Mouse (Mus musculus): ENCODE results near the gene Epm2aip1. TPM values are rescaled to one million over a fixed set of nuclear protein-coding genes. Genes with fewer than 3 reads are reported as not detected.
A peak's percentile ranks its signal among the peaks of the same experiment; 100 is the strongest.

The Epm2aip1 gene
- total RNA-seq (2021), result 10 to 100 TPM; 27.6 to 28.1 TPM
- long read RNA-seq, experiment 1, full-length matches to known transcripts, result 9 of 9 reads
- long read RNA-seq, experiment 1, partial matches to known transcripts, result 0 of 9 reads
- long read RNA-seq, experiment 1, other reads (novel, unspliced or antisense), result 0 of 9 reads
- long read RNA-seq, experiment 2, full-length matches to known transcripts, result 8 of 8 reads
- long read RNA-seq, experiment 2, partial matches to known transcripts, result 0 of 8 reads
- long read RNA-seq, experiment 2, other reads (novel, unspliced or antisense), result 0 of 8 reads

DNA sequence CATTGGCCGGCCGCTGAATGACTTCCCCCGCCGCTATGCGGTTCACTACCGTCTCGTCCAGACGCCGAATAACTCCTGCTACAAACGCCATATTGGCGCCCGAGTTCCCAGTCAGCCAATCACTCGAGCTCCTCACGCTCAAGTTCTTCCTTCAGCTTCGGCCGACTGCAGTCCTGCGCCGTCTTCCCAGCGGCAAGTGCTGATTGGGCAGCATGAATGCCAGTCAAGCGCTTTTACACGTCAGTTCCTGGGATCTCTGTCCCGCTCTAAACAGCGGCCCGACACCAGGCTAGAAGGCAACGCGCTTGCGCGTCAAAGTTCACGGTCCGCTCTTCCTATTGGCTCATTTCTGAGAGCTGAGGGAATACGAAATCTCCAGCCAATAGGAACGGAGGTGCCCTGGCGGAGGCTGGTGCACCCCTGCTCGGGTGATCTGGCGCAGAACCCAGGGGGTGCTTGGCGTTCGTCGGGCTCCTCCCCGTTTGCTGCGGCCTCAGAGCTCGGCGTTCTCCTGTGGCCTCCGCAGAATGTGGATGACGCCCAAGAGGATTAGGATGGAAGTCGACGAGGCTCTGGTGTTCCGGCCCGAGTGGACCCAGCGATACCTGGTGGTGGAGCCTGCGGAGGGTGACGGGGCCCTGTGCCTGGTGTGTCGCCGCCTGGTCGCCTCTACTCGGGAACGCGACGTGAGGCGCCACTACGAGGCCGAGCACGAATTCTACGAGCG lies at the start of gene Epm2aip1, which contains the start of gene Mlh1:
Gene Epm2aip1 (plus strand): TSS at position 496 of the 727 bp plus-strand sequence.
Gene Mlh1 (minus strand): TSS at position 358 of the 727 bp plus-strand sequence.
- DNase-seq, result peak; percentile 99
- intact Hi-C loops (cut with DNase I), result loop anchor here (10.0 kb wide), 1 partner anchor 967 kb away; the partner anchor contains the start of gene Elp6

DNA sequence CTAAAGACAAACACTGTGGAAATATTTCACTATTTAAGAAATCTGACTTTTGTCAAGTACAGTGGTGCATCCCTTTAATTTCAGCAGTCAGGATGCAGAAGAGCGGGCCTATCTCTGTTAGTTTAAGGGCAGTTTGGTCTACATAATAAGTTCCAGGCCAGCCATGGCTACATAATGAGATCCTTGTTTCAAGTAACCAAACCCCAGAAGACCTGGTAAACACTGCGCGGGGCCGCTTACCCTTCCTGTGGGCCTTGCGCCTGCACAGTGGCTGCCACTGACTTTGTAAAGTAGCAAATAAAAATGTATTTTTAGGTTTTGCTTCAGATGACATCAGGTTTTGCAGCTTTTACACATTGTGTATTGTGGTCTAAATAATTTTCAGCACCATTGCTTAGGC lies 48.3 kb upstream of the Epm2aip1 start:
- intact Hi-C loops (cut with DNase I), result no loop called here

DNA sequence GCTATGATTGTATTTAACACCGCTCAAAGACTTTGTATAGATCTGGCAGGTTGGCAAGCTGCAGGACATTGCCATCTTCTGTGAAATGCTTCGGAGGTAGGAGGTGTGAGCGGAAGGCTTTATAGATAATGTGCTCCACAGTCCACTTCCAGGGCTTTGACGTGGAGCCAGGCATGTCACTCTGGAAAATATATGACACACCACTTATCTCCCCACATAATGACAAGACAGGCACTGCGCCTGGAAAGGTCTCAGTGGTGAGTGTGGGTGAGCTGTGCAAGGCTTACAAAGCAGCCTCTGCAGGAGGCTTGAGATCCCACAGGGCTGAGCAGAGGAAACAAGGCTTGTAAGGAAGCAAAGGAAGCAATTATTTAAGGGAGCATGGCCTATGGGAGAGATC lies 43.3 kb upstream of the Epm2aip1 start:
- peak; percentile 11 to 21 for DNase-seq
- intact Hi-C loops (cut with DNase I), result no loop called here

More for the DNA sequence above, 48.3 kb upstream of the Epm2aip1 start:
- no peak for DNase-seq

DNA sequence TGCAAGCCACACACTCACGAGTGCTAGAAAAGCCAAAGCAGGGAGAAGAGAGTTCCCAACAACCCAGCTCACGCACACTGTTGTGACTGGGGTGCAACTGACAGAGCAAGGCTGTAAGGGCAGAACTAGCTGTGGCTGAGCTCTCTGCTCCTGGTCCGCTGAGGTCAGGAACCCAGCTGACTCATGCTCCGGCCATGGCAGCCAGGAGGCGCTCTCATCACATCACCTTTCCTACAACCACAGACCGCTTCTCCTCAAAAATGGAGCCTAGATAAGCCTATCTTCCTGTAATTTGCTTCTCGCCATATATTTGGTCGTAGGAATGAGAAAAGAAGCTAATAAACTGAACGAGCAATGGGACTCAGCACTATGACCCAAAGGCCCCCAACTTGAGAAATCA lies 37.0 kb upstream of the Epm2aip1 start:
- intact Hi-C loops (cut with DNase I), result loop anchor here (5.0 kb wide), 1 partner anchor 142 kb away; no protein-coding TSS in a partner anchor
- DNase-seq, result no peak

DNA sequence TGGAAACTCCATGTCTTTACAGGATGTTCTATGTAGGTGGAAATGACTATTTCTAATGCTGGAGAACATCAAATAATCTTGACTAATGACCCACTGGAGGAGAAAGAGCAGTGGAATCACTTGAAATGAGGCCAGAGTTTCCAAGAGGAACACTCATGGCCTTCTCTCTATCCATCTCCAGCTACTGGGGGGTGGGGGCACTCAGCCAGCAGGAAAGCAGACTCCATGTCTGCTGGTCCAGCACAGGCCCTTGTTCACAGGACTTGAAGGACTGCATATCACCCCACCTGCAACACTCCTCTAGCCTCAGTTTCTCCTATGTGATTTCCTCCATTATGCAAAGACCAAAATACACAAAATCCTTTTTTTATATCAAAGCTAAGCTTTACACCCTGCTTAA lies 34.0 kb upstream of the Epm2aip1 start:
- intact Hi-C loops (cut with DNase I), result loop anchor here (5.0 kb wide), 1 partner anchor 145 kb away; no protein-coding TSS in a partner anchor
- DNase-seq, result no peak

DNA sequence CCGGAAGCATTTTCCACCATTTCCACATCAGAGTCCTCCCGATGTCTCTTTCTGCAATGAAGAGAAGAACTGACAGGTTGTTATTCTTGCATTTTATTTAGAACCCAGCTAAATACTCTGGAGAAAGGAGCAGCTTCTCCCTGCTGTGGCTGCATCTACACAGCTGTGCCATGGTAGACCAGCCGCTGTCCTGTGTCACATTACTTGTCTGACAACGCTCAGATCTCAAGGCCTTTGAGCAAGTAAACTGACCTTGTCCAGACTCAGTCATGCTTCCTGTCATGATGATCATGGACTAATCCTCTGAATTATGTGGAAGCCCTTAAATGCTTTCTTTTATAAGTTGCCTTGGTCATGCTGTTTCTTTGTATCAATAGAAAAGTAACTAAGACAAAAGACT lies 31.9 kb upstream of the Epm2aip1 start:
- intact Hi-C loops (cut with DNase I), result loop anchor here (5.0 kb wide), 1 partner anchor 148 kb away; no protein-coding TSS in a partner anchor

DNA sequence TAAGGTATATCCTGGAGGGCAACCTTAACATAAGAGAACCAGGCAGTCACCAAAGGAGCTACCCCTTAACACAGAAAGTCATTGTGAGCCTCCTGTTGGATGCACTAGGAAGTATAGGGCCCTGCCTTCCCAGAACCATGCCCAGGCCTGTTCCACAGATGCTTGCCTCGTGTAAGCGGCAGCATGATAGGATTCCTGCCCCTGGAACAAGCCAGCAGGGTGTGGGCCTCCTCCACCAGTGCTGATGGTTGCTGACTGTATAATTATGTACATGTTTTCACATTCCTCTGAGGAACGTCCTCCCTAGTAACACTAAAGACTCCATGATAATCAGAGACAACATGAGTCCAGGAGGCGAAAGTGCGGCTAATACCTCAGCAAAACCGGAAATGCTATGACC lies 28.3 kb upstream of the Epm2aip1 start:
- no peak for DNase-seq
- intact Hi-C loops (cut with DNase I), result no loop called here

More for the DNA sequence above, 31.9 kb upstream of the Epm2aip1 start:
- DNase-seq, result no peak

DNA sequence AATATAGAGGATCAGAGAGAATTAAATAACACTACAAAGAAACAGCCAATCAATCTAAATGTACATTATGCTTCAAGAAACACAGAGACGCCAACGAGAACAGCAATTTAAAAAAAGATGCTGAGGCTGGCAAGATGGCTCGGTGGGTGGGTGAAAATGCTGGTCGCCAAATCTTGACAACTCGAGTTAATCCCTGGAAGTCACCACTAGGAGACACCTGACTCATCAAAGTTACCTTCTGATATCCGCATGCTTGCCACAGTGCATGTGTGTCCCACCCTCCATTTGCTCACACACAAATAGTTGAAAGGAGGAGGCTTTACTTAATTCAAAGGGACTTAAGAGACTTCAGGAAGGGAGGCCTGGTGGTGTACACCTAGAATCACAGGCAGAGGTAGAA lies 26.2 kb upstream of the Epm2aip1 start:
- intact Hi-C loops (cut with DNase I), result loop anchor here (5.0 kb wide), 1 partner anchor 248 kb away; no protein-coding TSS in a partner anchor
- DNase-seq, result no peak

DNA sequence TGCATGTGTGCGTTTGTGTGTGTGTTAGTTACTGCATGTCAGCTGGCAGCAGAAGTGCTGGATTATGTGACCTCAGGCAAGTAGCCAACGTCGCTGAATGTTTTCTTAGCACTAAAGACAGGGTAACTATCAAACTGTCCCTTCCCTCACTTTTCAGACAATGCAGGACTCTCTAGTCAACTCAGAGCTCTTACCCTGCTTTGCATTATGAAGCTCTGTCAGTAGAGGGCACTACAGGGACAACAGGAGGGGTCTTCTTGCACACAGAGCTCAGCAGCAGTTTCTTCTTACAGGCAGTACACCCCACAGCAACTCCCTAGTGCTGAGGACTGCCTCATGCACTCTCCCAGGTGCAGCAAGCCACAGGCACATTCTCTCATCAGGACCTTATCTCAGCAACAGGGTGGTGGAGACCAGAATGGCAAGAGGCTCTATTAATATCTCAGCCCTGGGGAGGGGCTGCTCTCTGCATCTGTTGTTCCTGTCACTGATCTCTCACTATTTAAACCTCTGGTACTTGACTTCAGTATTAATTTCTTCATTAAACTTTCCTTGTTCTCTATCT lies 24.0 kb upstream of the Epm2aip1 start:
- peak in 1 of 2 experiments; percentile 42 for DNase-seq
- intact Hi-C loops (cut with DNase I), result loop anchor here (5.0 kb wide), 1 partner anchor 250 kb away; no protein-coding TSS in a partner anchor

DNA sequence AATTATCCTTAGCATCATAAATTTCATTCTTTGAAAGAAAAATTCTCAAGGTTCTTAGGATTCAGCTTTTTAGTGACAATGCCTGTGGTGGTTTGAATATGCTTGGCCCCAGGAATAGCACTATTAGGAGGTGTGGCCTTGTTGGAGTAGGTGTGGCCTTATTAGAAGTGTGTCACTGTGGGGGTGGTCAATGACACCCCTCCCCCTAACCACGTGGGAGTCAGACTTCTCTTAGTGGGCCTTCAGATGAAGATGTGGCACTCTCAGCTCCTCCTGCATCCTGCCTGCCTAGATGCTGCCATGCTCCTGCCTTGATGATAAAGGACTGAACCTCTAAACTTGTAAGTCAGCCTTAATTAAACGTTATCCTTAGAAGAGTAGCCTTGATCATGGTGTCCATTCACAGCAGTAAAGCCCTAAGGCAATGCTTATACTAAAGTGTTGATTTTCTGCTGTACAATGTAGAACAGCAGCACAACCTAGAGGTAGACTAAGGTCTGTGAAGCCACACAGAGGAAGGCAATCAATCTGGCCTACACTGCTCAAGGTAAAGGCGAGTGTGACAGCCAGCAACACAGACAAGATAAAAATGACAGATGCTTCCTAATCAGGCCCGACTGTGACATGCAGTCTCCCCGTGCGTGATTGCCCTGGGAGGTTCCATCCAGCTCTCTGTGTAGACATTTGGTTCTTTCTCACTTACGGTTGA lies 19.4 kb upstream of the Epm2aip1 start:
- DNase-seq, result no peak
- intact Hi-C loops (cut with DNase I), result no loop called here

DNA sequence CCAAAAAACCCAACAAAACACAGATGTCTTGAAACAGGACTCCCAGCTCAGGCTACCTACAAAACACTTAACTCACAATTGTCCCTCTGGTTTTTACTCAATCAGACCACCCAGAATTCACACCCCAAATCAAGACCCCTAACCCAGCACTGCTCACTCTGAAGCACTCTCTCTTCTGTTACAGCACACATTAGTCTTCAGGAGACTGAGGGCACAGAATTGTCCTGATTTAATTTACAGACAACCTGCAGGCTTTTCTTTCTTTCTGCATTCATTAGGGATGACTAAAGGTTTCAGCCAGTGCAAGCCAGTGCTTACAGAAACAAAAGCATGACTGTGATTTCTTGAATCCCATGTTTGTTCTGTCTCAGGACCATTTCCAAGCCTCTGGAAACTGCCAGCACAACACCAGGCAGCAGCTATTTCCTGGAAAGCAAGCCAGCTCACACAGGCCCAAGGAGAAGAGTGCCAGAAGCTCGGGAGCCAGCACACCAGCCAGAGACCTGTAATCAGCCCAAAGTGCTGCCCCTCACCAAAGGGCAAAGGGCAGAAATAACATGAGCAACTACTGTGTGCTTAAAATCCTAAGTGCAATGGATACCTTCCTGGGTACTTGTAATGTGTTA lies 11.3 kb upstream of the Epm2aip1 start:
- DNase-seq, result peak; percentile 23 to 50
- intact Hi-C loops (cut with DNase I), result no loop called here

DNA sequence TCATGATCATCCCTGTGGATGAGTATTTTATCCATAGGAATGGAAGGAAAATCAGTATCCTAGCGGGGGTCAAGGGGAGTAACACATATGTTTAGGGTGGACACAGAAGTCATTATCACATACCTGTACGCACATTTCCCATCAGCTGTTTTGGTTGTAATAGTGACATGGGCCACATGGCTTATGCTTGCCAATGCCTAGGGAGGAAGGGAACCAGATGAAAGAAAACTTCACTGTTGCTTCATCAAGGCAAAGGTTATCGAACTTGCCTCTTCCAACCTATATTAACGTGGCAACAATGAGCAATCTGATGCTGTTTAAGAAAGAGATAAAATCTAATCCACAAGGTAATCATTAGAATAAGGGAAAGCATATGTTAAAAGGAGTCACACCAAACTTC lies 10.4 kb upstream of the Epm2aip1 start:
- DNase-seq, result no peak
- intact Hi-C loops (cut with DNase I), result no loop called here

DNA sequence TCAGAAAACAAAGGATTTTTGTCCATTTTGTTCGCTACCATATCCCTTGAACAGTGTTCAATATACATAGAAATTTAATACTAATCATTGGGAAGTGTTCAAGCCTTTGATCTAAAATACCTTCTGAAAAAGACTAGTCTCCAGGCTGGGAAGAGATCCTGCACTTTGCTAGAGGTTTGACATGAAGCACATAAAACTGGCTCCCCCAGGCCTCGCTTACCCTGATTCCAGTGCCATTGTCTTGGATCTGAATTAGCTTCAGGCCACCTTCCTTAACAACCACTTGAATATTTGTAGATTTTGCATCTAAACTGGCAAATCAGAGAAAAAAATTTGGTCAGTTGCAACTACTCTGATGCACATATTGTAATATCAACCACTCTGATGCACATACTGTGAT lies 3.7 kb upstream of the Epm2aip1 start:
- intact Hi-C loops (cut with DNase I), result no loop called here
- DNase-seq, result no peak

DNA sequence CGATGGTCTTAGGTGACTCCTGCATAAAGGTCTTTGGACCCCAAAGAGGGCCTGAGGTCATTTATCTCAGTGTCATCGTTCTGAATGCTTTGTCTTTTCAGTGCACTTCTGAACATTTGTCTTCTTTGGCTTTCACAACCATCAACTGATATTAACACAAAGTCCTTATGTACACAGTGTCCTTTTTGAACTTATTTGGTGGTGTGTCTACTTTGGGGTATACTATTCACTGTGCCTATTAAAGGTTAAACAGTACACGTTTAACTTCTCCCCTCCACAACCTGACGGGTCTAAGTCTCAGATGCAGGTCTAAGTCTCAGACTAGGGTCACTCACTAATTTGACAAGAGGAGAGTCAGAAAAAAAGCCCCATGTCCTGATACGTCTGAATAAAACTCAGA lies 1.1 kb upstream of the Epm2aip1 start:
- no peak for DNase-seq
- intact Hi-C loops (cut with DNase I), result loop anchor here (10.0 kb wide), 1 partner anchor 966 kb away; the partner anchor contains the start of gene Elp6

DNA sequence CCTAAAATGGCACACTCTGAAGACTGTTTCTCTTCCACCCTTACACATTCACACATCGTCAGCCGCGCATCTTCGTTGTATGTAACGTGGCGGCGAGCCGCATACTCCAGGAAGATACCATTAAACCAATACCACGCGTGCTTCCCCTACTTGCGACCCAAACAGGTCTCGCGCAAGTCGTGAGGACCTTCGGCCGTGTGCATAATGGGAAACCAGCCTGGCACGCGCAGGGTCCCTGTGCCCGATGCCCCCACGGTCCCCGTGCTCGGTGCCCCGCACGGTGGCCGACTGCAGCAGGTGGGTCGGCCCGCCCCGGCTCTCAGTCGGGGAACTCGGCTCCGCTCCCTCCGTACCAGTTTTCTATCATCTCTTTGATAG lies 684 bp upstream of the Epm2aip1 start:
- intact Hi-C loops (cut with DNase I), result loop anchor here (10.0 kb wide), 1 partner anchor 966 kb away; the partner anchor contains the start of gene Elp6
- DNase-seq, result no peak

DNA sequence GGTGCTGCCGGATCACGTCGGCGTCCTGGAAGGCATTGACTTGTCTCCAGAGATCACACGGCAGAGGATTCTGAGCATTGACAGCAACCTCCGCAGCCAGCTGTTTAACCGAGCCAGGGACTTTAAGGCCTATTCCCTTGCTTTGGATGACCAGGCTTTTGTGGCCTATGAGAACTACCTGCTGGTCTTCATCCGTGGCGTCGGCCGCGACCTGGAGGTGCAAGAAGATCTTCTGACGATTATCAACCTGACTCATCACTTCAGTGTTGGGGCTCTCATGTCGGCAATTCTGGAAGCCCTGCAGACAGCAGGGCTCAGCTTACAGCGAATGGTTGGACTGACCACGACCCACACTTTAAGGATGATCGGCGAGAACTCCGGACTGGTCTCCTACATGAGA lies 627 bp downstream of the Epm2aip1 start:
- DNase-seq, result no peak
- intact Hi-C loops (cut with DNase I), result loop anchor here (10.0 kb wide), 1 partner anchor 968 kb away; the partner anchor contains the start of gene Elp6

DNA sequence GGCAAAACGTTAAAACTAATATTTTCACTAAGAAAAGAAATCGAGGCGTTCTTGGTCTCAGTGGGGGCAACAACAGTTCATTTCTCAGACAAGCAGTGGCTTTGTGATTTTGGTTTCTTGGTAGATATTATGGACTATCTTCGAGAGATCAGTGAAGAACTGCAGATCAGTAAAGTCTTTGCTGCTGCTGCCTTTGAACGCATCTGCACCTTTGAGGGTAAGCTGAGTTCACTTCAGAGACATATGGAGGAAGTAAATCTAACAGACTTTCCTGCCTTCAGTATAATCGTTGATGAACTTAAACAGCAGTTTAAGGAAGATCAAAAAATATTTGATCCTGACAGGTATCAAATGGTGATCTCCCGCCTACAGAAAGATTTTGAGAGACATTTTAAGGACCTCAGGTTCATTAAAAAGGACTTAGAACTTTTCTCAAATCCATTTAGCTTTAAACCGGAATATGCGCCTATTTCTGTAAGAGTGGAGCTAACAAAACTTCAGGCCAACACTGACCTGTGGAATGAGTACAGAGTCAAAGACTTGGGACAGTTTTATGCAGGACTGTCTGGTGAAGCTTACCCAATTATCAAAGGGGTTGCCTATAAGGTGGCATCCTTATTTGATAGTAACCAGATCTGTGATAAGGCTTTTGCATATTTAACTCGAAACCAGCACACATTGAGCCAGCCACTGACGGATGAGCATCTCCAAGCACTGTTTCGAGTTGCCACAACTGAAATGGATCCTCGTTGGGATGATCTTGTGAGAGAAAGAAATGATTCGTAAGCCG lies 1.5 kb downstream of the Epm2aip1 start:
- DNase-seq, result no peak
- intact Hi-C loops (cut with DNase I), result loop anchor here (10.0 kb wide), 1 partner anchor 968 kb away; the partner anchor contains the start of gene Elp6

DNA sequence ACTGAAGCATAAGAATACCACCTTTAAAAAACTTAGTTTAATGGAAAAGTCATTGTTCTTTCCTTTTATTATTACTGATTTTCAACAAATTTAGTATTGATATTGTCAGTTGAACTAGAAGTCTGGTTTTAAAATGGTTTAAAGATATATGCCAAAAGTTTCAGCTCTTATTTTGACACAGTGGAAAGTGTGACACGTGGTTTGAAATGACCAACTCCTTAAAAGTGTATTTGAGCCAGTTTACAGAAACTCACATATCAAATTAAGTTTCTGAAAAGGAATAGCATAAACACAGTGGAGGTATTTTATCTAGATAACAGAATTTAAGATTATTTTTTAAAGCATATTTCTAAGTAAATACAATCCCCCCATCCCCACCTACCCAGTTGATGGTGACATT lies 2.2 kb downstream of the Epm2aip1 start:
- no peak for DNase-seq
- intact Hi-C loops (cut with DNase I), result loop anchor here (10.0 kb wide), 1 partner anchor 969 kb away; the partner anchor contains the start of gene Elp6

DNA sequence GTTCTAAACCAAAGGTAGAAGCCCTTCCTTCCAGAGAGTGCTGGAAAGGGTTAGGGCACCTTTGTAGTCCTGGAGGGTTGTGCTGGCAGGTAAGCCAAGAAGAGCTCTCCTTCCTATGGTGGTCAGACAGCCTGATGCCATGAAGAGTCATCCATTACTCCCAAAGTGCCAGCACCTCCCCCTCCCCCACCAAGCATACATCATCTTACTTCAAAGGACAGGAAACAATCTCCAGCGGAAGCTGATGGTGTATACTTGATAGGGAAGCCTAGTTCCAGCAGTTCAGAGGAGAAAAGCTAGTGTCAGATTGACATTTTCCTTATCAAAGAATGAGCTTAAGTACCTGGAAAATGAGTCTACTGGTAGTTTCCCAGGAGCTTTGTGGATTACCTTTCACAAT lies 3.4 kb downstream of the Epm2aip1 start:
- DNase-seq, result no peak
- intact Hi-C loops (cut with DNase I), result loop anchor here (10.0 kb wide), 1 partner anchor 970 kb away; the partner anchor contains the start of gene Elp6

All from heart, postnatal 14 days (tissue).